Mouse (Mus musculus): Measurements from ENCODE around the gene Spred2.

Spred2 gene

DNA sequence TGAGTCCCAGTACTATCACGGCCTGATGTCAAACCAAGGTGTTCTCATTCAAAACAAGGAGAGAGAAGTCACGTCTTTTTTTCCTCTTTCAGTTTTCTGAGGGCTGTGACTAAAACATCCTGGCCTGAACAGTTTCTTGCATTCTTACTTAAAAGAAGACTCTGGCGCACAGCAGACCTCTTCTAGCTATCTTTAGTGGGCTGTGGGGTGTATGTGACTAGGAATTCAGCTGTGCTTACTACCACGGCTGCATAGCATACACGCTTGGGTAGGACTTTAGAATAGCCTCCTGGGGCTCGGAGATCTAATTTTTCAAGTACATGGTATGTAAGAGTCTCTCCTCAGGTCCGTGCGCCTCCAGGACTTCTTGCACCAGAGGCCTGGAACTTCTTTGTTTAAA, 26.0 kb downstream of the Spred2 start:
- in situ Hi-C loops (cut with MboI; ENCODE audit: low sequenced_read_pairs), result no loop called here

DNA sequence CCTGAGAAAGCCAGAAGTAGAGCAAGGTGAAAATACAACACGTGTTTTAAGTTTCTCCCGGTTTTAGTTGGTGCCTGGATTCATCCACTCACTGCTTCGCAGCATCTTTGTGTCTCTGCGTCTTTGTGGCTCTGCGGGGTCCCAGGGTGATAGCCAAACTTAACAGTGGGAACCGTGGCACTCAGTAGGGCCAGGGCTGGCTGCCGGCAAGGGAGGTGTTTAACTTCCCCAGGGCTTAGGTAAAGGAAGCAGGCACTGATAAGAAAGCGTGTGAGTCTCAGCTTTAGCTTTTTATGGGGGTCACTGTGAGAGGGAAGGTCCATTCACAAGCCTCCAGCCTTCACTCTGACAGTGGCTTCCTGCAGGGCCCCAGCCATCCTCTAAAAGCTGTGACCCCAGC, 28.8 kb downstream of the Spred2 start:
- in situ Hi-C loops (cut with MboI; ENCODE audit: low sequenced_read_pairs), result no loop called here

DNA sequence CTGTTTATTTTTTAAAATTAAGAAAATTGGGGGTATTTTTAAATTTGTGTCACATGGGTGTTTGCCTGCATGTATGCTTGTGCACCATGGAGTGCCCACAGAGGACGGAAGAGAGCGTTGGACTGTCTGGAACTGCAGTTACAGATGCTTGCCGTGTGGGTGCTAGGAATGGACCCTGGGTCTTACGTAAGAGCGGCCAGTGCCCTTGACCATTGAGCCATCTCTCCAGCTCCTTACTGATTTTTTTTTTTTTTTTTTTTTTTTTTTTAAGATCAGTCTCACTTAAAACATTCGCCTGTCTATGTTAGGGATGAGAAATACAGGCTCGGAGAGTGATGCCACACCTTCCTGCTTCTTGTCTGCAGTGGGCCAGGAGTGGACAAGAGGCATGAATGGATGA, 29.7 kb downstream of the Spred2 start:
- in situ Hi-C loops (cut with MboI; ENCODE audit: low sequenced_read_pairs), result no loop called here

DNA sequence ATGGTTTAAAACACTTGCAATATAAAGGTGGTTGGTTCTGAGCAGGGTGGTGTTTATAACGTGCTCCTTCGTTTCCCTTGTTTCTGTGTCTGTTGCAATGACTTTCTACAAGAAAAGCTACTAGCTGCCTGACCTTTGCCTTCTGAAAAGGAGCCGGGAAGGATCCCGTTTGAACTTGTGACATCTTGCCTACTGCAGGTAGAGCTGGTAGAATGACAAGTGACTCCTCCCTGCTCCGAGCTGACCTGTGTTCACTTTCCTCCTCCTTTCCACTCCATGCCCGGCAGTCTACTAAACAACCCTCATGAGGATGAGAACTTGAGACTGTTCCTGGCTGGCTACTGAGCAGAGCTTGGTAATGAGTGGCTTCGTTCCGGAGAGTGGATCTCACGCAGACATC, 30.9 kb downstream of the Spred2 start:
- in situ Hi-C loops (cut with MboI; ENCODE audit: low sequenced_read_pairs), result no loop called here

DNA sequence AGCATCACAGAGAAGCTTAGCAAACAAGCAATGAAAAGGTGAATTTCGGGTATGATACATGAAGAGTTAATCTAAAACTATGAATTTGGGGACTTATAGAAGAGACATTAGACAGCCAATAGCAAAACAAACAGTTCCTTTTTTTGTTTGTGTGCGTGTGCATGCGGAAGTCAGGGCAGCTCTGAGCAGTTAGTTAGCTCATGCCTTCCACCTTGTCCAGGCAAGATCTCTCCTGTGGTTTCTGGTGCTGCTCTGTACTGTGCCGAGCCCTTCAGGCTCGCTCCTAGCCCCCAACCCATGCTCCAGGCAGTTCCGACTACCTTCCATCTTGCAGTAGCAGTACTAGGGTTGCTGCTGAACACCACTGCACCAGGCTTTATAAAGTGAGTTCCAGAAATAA, 31.5 kb downstream of the Spred2 start:
- in situ Hi-C loops (cut with MboI; ENCODE audit: low sequenced_read_pairs), result no loop called here

DNA sequence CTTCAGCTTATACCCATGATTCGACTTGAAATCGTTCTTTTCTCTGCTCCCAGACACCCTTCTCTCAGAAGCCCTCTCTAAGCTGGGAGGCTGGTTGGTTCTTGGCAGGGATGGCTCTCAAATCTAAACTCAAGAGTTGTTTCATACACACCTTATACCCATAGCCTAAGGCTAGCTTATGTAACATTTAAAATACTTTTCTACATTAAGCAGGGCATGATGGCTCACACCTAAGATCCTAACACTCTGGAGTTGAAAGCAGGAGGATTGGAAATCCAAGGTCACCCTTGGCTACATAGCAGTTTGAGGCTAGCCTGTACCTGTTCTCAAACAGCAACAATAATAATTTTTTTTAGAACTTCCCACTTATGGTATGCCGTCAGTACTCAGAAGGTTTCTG, 34.8 kb downstream of the Spred2 start:
- in situ Hi-C loops (cut with MboI; ENCODE audit: low sequenced_read_pairs), result no loop called here

DNA sequence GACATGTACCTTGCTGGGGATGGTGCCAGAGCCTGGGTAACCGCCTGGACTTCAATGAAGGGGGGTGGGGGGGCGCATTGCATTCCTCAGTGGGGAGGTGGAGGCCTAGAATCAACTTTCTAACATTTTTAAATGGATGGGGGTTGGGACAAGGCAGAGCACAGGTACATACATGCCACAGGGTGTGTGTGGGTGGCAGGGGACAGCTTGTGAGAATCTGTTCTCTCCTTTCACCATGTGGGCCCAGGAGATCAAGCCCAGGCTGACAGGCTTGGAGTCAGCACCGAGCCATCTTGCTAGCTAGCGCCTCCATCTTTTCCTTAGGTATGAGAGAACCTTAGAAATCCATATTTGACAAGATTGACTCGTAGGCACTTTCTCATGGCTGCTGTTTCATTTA, 35.7 kb downstream of the Spred2 start:
- in situ Hi-C loops (cut with MboI; ENCODE audit: low sequenced_read_pairs), result no loop called here

DNA sequence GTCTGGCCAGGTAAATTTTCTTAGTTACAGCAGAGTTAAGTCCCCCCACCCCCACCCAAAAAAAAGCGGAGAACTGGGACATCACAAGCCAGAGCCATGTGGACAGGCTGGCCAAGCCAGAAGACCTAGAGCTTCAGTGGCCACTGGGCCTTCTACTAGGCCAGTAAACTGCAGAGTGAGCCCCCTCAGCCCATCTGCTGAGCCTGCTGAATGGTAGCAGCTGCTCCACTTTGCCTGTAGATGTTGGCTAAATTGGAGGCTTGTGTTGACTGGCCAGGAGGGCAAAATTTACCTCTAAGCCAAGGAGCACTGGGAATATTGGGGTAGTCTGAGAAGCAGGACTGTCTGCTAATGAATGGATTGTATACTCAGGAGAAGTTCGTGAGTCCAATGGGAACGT, 36.4 kb downstream of the Spred2 start:
- in situ Hi-C loops (cut with MboI; ENCODE audit: low sequenced_read_pairs), result no loop called here

DNA sequence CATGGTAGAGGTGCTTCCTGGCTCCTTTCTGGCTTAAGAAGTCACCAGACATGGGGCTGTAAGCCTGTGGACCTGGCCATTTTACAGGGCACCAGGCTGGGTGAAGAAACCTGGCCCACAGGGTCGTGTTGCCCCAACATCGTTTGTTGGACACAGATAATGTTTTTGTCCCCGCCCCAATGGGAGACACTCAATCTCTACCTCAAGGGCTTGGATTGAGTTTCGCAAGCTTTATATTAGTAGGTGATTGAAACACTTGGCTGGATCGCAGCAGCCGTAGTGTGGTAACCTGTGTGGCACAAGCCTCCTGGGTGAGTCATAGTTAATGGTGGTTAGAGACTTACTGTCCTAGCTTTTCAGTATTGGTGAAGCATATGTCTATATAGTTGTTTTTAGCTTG, 36.9 kb downstream of the Spred2 start:
- in situ Hi-C loops (cut with MboI; ENCODE audit: low sequenced_read_pairs), result no loop called here

DNA sequence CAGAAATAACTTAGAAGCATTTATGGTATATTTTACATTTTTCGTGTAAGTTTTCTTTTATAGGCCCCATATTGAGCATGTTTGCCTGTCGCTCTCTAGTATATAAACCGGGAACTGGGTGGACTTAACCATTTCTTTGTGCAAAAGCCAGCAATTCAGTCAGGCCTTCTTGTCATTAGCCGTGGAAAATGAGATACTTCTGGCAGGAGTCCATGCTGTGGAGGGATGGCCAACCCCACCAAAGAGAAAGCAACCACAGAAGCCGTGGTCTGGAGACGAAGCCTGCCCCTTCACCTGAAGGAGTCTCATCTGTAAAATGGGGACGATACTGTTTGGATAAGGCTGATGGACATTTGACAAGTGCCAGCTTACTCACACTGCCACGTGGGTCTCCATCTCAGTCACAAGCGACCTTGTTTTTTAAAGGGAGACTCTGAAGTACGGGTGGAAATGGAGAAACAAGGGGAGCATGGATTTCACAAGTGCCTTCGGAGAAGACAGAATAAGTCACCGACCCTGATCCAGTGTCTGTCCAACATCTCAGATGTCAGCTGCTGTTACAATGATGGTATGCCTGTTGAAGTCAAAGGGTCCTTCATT, 37.7 kb downstream of the Spred2 start:
- in situ Hi-C loops (cut with MboI; ENCODE audit: low sequenced_read_pairs), result no loop called here

DNA sequence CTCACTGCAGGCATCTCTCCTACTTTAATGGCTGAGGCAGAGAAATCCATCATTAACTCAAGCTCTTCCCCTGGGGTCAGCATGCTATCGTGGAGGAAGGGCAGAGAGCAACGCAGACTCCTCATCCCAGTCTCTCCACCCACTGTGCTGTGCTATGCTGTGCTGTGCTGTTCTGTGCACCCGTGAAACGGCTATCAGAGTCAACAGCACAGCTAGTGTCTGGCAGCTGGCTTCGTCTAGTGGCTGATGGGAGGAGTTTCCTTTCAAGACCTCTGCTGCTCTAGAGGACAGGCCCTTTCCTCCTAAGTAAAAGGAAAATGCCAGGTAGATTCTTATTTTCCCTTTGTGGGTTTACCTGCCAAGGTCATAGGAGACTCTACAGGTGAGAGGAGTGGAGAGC, 38.6 kb downstream of the Spred2 start:
- in situ Hi-C loops (cut with MboI; ENCODE audit: low sequenced_read_pairs), result no loop called here

DNA sequence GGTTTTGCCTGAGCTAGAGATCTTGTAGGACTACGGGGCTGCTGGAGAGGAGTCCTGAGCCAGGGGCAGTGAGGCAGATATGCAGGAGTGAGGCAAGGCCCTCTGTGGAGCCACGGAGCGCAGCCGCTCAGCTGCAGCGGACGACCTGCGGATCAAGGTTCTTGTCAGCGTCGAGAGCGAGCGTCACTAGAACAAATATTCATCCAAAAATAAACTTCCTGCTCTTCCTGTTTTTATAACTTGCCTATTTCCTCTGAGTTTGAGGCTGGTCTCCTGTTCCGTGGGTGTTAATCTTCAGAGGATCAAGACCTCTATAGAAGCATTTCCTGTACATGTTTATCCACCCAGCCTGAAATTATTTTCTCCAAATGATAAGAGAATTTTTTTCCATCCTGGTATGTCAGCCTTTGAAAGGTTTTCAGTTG, 39.6 kb downstream of the Spred2 start:
- in situ Hi-C loops (cut with MboI; ENCODE audit: low sequenced_read_pairs), result no loop called here

DNA sequence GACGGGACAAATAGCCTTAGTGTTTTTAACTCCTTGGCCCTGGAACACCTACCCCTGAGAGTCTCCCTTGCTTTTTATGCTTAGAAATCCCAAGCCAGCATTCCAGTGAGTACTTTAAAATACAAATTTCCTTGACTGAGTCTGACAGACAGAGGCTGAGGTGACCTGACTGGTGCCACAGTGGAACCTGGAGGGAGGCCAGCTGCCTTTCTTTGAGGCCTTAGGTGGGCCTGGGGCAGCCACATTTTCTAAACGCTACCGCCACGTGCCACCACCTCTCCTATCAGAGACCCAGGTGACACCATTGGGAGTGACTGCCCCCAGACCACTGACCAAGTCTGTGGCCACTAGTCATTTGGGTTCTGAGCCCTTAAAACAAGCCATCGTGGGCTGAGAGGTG, 40.2 kb downstream of the Spred2 start:
- in situ Hi-C loops (cut with MboI; ENCODE audit: low sequenced_read_pairs), result no loop called here

DNA sequence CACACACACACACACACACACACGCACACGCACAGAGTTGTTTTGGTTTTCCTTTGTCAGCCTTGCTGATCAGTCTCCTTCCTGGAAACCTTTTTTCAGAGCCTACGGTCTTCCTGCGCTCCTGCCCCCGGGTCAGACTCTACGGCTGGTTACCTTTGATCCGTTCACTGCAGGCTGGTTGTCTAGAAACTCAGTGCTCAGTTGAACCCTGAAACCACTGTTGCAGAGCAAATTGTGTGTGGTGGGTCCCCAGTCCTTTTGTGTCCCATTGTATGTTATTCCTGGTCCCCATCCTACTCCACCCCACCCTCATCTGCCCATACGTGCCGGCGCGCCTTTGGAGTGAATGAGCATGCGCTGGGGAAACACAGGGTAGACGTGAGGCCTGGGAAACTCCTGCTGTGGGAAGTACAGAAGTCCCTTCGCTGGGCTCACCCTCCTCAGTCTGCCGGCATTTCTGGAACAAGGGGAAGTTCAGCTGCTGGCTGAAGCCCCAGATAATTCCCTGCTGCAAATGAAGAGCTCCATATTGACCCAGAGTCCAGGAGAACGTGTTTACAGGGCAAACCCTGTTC, 40.9 kb downstream of the Spred2 start:
- in situ Hi-C loops (cut with MboI; ENCODE audit: low sequenced_read_pairs), result no loop called here

DNA sequence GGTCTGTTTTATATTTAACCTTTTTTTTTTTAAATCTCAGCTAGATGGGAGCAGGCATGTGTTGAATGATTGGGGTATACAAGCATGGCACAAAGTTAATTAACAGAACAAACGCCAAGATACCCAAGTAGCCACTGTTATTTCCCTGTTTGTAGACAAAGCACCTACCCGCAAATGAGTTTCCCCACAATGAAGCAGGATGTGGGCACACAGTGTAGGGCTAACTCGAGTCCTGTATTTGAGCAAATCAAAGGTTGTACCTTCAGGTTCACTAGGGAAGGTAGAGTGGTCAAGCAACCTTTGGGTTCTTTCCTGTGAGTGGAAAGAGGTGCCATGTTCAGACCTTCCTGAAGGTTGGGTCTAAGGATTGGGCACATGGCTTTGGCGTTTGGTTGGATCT, 41.5 kb downstream of the Spred2 start:
- in situ Hi-C loops (cut with MboI; ENCODE audit: low sequenced_read_pairs), result no loop called here

DNA sequence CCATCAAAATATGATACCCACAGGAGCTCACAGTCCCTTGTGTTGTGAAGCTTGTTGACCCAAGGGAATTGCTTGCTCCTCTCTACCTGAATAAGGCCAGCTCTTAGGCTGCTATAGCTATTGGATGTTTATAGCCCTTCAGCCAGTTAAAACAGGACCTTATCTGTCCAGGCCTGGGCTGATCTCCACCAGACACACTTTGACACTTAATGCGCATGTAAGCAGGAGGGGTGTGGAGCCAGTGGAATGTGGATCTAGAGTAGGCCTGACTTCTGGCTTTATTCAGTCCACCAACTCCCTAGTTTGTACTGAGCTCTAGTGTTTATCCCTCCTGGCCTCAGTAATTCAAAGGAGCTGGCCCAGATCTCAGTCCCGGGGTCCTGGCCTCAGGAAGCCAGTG, 42.1 kb downstream of the Spred2 start:
- in situ Hi-C loops (cut with MboI; ENCODE audit: low sequenced_read_pairs), result no loop called here

DNA sequence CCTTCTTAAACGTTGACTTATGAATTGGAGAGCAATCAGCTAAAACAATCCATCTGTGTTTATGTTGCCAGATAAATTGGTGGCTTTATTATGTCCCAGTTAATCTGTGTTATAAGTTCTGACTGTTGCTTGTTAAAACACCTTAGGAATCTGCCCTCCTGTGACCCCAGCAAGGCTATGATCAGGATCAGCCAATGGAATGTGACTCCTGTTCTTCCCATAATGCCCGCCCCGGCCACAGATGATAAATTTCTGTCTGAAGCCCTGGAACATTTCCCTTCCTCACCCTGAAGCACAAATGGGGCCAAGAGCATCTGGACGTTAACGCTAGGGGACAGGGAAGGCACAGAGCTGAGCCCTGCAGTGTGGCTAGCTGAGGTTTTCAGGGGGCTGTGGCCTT, 45.4 kb downstream of the Spred2 start:
- in situ Hi-C loops (cut with MboI; ENCODE audit: low sequenced_read_pairs), result no loop called here

DNA sequence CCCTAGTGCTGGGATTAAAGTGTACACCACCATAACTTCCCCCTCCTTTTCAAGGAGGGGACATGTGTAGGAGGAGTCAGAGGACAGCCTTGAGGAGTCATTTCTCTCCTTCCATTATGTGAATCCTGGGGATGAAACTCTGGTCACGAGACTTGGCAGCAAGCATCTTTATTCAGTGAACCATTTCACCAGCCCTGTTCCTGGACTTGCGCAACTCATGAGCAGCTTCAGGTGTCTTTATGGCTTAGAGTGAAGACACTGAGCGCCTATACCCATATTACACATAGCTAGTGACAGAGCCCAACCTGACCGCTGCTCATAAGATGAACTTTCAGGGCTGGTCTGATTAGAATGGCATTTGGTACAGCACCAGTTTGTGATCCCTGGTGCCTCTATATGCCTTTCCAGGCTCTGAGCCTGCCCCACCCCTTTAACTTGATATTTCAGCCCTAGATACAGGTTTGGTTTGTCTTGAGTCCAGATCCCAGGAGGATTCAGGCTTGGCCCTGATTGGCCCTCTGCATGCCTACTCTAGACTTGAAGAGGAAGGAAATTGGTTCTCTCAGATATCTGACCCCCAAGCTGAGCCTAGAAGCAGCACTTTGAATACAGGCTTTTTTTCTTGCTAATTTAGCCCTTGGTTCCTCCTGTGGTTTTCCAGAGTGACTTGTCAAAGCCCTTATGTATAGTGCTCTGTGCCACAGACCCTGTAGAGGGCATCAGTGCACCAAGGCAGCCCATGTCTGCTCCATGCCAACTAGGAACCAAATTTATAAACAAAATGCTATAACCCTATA, 48.0 kb downstream of the Spred2 start:
- in situ Hi-C loops (cut with MboI; ENCODE audit: low sequenced_read_pairs), result no loop called here

DNA sequence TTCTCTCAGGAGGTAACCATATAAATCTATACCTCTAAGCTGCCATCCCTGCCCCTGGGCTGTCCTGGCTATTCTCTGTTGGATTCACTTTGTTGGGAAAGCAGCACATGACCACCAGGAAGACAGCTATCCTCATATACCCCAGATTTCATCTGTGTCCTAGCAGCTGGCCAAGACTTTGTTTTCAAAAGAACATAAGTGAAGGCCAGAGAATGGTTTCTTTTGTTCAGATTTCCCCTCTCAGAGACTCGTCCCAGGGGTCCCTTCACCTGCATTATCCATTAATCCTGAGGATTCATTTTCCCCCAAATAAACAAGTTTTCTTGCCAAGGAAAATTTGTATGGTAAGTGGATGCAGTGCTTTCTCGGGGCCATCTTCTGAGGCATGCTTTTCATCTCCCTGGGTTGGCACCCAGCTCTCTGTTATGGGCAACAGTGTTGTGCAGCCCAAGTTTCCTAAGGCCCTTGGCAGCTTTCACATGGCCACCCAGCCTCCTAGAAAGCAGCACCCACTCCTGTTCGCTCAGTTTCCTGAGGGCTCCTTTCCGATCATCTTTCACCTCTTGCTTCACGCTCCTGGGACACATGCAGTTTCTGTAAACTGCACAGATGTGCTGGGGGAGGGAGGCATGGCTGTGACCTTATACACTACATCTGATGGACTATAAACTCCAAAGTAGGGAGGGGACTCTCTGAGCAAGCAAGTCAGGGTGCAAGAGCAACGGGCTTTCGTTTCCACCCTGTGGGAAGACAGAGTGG, 49.0 kb downstream of the Spred2 start:
- in situ Hi-C loops (cut with MboI; ENCODE audit: low sequenced_read_pairs), result no loop called here

DNA sequence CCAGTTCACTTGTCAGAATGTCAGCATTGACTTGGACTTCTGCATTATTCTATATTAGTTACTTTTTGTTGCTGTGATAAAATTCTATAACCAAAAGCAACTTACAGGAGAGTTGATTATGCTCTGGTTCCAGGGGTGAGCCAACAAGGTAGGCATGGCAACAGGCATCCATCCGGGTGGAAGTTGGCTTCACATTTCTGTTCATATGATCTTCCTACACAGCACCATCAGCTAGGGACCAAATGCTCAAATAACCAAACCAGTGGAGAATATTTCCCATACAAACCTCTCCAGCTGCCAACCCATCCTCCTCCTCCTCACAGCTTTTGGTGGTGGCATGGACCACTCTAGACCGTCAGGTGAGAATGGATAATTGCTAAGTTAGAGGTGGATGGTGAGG, 51.9 kb downstream of the Spred2 start:
- in situ Hi-C loops (cut with MboI; ENCODE audit: low sequenced_read_pairs), result no loop called here

DNA sequence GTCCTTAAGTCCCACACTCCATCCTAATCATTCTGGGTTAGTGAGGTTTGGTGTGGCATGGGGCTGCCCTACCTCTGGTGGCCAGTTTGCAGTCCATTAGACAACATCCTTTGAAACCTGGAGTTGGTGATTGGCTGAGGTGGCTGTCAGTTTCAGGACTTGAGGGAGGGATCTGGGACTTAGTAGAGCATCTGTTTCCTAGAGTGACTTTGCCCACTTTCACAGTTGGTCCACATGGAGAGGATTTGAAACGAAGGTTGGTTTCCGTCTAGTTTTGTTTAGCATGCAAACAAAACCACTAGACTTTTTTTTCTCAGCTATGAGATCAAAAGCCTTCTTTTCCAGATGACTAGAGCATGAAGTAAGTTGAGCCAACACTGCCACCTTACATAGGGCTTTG, 53.5 kb downstream of the Spred2 start:
- in situ Hi-C loops (cut with MboI; ENCODE audit: low sequenced_read_pairs), result no loop called here

DNA sequence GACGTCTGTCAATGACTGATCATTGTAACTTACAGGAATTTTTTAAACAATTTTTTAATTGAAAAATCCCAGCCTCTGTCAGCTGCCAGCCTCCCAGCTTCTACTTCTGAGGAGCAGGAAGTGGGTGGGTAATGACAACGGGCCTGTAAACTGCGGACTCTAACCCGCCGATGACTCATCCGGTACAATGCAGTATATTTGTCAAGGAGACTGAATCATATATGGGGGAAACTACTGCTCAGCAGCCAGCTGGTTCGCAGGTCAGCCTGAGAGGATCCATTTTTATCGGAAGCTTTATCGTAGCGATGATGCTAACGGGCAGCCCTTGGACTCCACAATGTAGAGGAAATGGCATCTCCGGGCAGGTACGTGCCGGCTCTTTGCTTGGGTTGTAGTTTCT, 55.2 kb downstream of the Spred2 start:
- in situ Hi-C loops (cut with MboI; ENCODE audit: low sequenced_read_pairs), result no loop called here

Data from CH12F3 (cell line).